Mouse (Mus musculus) limb, embryonic 13.5 days (tissue): ENCODE measurements at regions not wholly inside any gene's neighbourhood (a gene's known extent, or its start where the extent isn't known, plus 50 kb on each side); places are given as distances from the start of the nearest gene placed in this dataset.

Source experiments
- ATAC-seq: fragments of 200-750 bp; cut with Nextera tagmentation; 2 replicates; pipeline ENCODE4 v1.8.0; 2017; ENCODE audit warnings: low read depth, moderate number of reproducible peaks, moderate TSS enrichment; ENCODE audit not compliant: low FRiP score
- H3K27ac ChIP-seq: fragments of 300-500 bp; sonication (generic); 2 replicates; pipeline ENCODE4 v1.5.1; 2015; ENCODE audit warnings: inconsistent platforms, mild to moderate bottlenecking, moderate library complexity
- H3K27me3 ChIP-seq: fragments of 300-500 bp; sonication (generic); 2 replicates; pipeline ENCODE4 v1.6.1; 2015; ENCODE audit warnings: mild to moderate bottlenecking, inconsistent platforms
- H3K36me3 ChIP-seq: fragments of 300-500 bp; sonication (generic); 2 replicates; pipeline ENCODE4 v1.6.1; 2015; ENCODE audit warnings: inconsistent platforms, mild to moderate bottlenecking, moderate library complexity
- H3K4me1 ChIP-seq: fragments of 300-500 bp; sonication (generic); 2 replicates; pipeline ENCODE4 v1.6.1; 2015; ENCODE audit warnings: inconsistent platforms
- H3K4me2 ChIP-seq: fragments of 300-500 bp; sonication (generic); replicated peaks from 2 replicates; pipeline ENCODE4 v1.6.1; 2015; ENCODE audit warnings: inconsistent platforms, mild to moderate bottlenecking, moderate library complexity
- H3K4me3 ChIP-seq: fragments of 300-500 bp; sonication (generic); 2 replicates; pipeline ENCODE4 v1.5.1; 2015; ENCODE audit warnings: moderate library complexity, mild to moderate bottlenecking, inconsistent platforms
- H3K9ac ChIP-seq: fragments of 300-500 bp; sonication (generic); 2 replicates; pipeline ENCODE4 v1.6.1; 2015; ENCODE audit warnings: mild to moderate bottlenecking, inconsistent platforms
- H3K9me3 ChIP-seq: fragments of 300-500 bp; sonication (generic); 2 replicates; pipeline ENCODE4 v1.6.1; 2016; ENCODE audit warnings: inconsistent platforms
- WGBS: fragments of 180-500 bp; shearing (Covaris S2); methylation state at CpG from one replicate; pipeline ENCODE4 v1.1.7; 2015; 5-methylcytosine and 5-hydroxymethylcytosine counted together

GRCm38 (mm10) chr11:114270358-114271072 is 203.7 kb upstream of the Sdk2 start:
- no peak for ATAC-seq
- no peaks in the 10 kb centered on the region; the same call in 1 of the 2 replicates for H3K27me3 ChIP-seq
- WGBS: 84% methylated on average over 10 of the region's 10 CpGs
- no peak overlapping the region for H3K9ac ChIP-seq
- no peak overlapping the region for H3K4me3 ChIP-seq
- peaks cover 5% of the 10 kb centered on the region for H3K4me1 ChIP-seq
- H3K4me2 ChIP-seq: no peak overlapping the region
- H3K9me3 ChIP-seq: no peaks in the 10 kb centered on the region
- no peaks in the 10 kb centered on the region for H3K36me3 ChIP-seq
- no peak overlapping the region for H3K27ac ChIP-seq

- H3K27me3 ChIP-seq: no peaks in the 10 kb centered on the region
- no peaks in the 10 kb centered on the region for H3K4me1 ChIP-seq
- H3K4me2 ChIP-seq: no peak overlapping the region
- H3K4me3 ChIP-seq: no peak overlapping the region
- no peak overlapping the region for H3K9ac ChIP-seq
- ATAC-seq: no peak
- no peaks in the 10 kb centered on the region for H3K36me3 ChIP-seq
- H3K9me3 ChIP-seq: no peaks in the 10 kb centered on the region
- no peak overlapping the region for H3K27ac ChIP-seq
- 32% methylated on average over 4 of the region's 4 CpGs for WGBS
These were observed 195.1 kb upstream of the Sdk2 start for GRCm38 (mm10) chr11:114261959-114262358.

GRCm38 (mm10) chr11:114258218-114258617 is 191.4 kb upstream of the Sdk2 start:
- no peaks in the 10 kb centered on the region for H3K36me3 ChIP-seq
- no peak overlapping the region for H3K27ac ChIP-seq
- H3K27me3 ChIP-seq: no peaks in the 10 kb centered on the region
- no peaks in the 10 kb centered on the region for H3K9me3 ChIP-seq
- ATAC-seq: no peak
- no peak overlapping the region for H3K4me3 ChIP-seq
- WGBS: 87% methylated on average over 9 of the region's 9 CpGs
- H3K4me2 ChIP-seq: no peak overlapping the region
- H3K4me1 ChIP-seq: peaks cover 10% of the 10 kb centered on the region
- no peak overlapping the region for H3K9ac ChIP-seq

GRCm38 (mm10) chr11:114257756-114258155 is 190.9 kb upstream of the Sdk2 start:
- Histone ChIP-seq H3K27ac (no peak overlapping the region), H3K9ac (no peak overlapping the region), H3K4me2 (no peak overlapping the region), H3K36me3 (no peaks in the 10 kb centered on the region), H3K4me3 (no peak overlapping the region), H3K27me3 (no peaks in the 10 kb centered on the region), H3K9me3 (no peaks in the 10 kb centered on the region), H3K4me1 (peaks cover 15% of the 10 kb centered on the region)
- WGBS: 73% methylated on average over 6 of the region's 6 CpGs
- ATAC-seq: no peak

GRCm38 (mm10) chr11:114257061-114257460 is 190.2 kb upstream of the Sdk2 start:
- Histone ChIP-seq H3K9ac (no peak overlapping the region), H3K4me1 (peaks cover 22% of the 10 kb centered on the region), H3K4me3 (no peak overlapping the region), H3K27me3 (no peaks in the 10 kb centered on the region), H3K27ac (no peak overlapping the region), H3K9me3 (no peaks in the 10 kb centered on the region), H3K4me2 (no peak overlapping the region), H3K36me3 (no peaks in the 10 kb centered on the region)
- WGBS: 75% methylated on average over 4 of the region's 4 CpGs
- ATAC-seq: no peak

- no peak for ATAC-seq
- H3K9ac ChIP-seq: no peak overlapping the region
- no peak overlapping the region for H3K4me2 ChIP-seq
- H3K4me1 ChIP-seq: peaks cover 24% of the 10 kb centered on the region
- H3K27ac ChIP-seq: no peak overlapping the region
- H3K4me3 ChIP-seq: no peak overlapping the region
- H3K9me3 ChIP-seq: no peaks in the 10 kb centered on the region
- no peaks in the 10 kb centered on the region for H3K27me3 ChIP-seq
- WGBS: 94% methylated on average over 1 of the region's 1 CpGs
- H3K36me3 ChIP-seq: no peaks in the 10 kb centered on the region
These were observed 187.5 kb upstream of the Sdk2 start for GRCm38 (mm10) chr11:114254344-114254743.

GRCm38 (mm10) chr11:114251614-114252013 is 184.8 kb upstream of the Sdk2 start:
- Histone ChIP-seq H3K4me1 (peaks cover 30% of the 10 kb centered on the region), H3K9me3 (no peaks in the 10 kb centered on the region), H3K36me3 (no peaks in the 10 kb centered on the region), H3K27ac (no peak overlapping the region), H3K9ac (no peak overlapping the region), H3K4me2 (no peak overlapping the region), H3K27me3 (0 out of 2 replicates have a peak, but pooled peaks cover 2% of the 10 kb centered on the region), H3K4me3 (no peak overlapping the region)
- no peak for ATAC-seq
- WGBS: 57% methylated on average over 7 of the region's 7 CpGs

- Histone ChIP-seq H3K9me3 (no peaks in the 10 kb centered on the region), H3K4me3 (no peak overlapping the region), H3K36me3 (no peaks in the 10 kb centered on the region), H3K9ac (no peak overlapping the region), H3K27me3 (0 out of 2 replicates have a peak, but pooled peaks cover 2% of the 10 kb centered on the region), H3K4me2 (no peak overlapping the region), H3K4me1 (peaks cover 30% of the 10 kb centered on the region), H3K27ac (no peak overlapping the region)
- no peak for ATAC-seq
- WGBS: 84% methylated on average over 7 of the region's 7 CpGs
These were observed 182.4 kb upstream of the Sdk2 start for GRCm38 (mm10) chr11:114249215-114249614.

GRCm38 (mm10) chr11:114248261-114248898 is 181.5 kb upstream of the Sdk2 start:
- Histone ChIP-seq H3K9ac (no peak overlapping the region), H3K9me3 (no peaks in the 10 kb centered on the region), H3K4me2 (no peak overlapping the region), H3K4me3 (no peak overlapping the region), H3K4me1 (peaks cover 22% of the 10 kb centered on the region), H3K27ac (no peak overlapping the region), H3K27me3 (0 out of 2 replicates have a peak, but pooled peaks cover 2% of the 10 kb centered on the region), H3K36me3 (no peaks in the 10 kb centered on the region)
- ATAC-seq: no peak
- WGBS: 69% methylated on average over 4 of the region's 4 CpGs

- Histone ChIP-seq H3K4me1 (peaks cover 17% of the 10 kb centered on the region), H3K9me3 (no peaks in the 10 kb centered on the region), H3K4me3 (no peak overlapping the region), H3K36me3 (no peaks in the 10 kb centered on the region), H3K27ac (peak overlapping the region; percentile 44; the same call in 1 of the 2 replicates), H3K27me3 (no peaks in the 10 kb centered on the region), H3K4me2 (peak overlapping the region; percentile 14), H3K9ac (no peak overlapping the region)
- WGBS: 6% methylated on average over 8 of the region's 8 CpGs
- peak; percentile 51 for ATAC-seq
These were observed 172.5 kb upstream of the Sdk2 start for GRCm38 (mm10) chr11:114239311-114239803.

GRCm38 (mm10) chr11:114238801-114239200 is 172.0 kb upstream of the Sdk2 start:
- H3K4me2 ChIP-seq: no peak overlapping the region
- no peaks in the 10 kb centered on the region for H3K36me3 ChIP-seq
- WGBS: 56% methylated on average over 5 of the region's 5 CpGs
- H3K4me3 ChIP-seq: no peak overlapping the region
- peaks cover 17% of the 10 kb centered on the region for H3K4me1 ChIP-seq
- no peak overlapping the region for H3K27ac ChIP-seq
- H3K27me3 ChIP-seq: no peaks in the 10 kb centered on the region
- H3K9me3 ChIP-seq: no peaks in the 10 kb centered on the region
- no peak overlapping the region for H3K9ac ChIP-seq
- no peak for ATAC-seq

- 82% methylated on average over 8 of the region's 8 CpGs for WGBS
These were observed 171.5 kb upstream of the Sdk2 start for GRCm38 (mm10) chr11:114238316-114238715.

More at GRCm38 (mm10) chr11:114238316-114238715, 171.5 kb upstream of the Sdk2 start:
- Histone ChIP-seq H3K27me3 (no peaks in the 10 kb centered on the region), H3K9me3 (no peaks in the 10 kb centered on the region), H3K36me3 (no peaks in the 10 kb centered on the region), H3K9ac (no peak overlapping the region), H3K4me3 (no peak overlapping the region), H3K27ac (no peak overlapping the region), H3K4me1 (peaks cover 17% of the 10 kb centered on the region), H3K4me2 (no peak overlapping the region)
- no peak for ATAC-seq
